Mouse (Mus musculus): ENCODE results near the gene Hrnr.

The Hrnr gene

DNA sequence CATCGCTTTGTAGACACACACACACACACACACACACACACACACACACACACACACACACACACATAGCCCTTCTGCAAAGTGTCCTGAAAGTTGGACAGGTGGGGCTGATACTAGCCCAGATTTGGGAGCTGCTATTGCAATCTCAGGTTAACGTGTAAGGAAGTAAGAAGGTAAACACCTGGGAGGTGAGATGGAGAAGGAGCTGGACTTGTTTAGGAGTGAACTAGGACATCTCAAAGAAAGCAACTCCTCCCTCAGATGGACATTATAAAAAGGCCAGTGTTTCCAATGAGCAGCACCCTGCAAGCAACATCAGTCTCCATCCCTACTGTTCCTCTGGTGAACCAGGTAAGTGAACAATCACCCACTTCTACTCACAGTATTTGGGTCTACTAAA is at the start of gene Hrnr:
TSS of gene Hrnr (plus strand) at position 301 of the 400 bp plus-strand sequence.
- no peak for DNase-seq (ENCODE audit: low read depth, low spot score)

DNA sequence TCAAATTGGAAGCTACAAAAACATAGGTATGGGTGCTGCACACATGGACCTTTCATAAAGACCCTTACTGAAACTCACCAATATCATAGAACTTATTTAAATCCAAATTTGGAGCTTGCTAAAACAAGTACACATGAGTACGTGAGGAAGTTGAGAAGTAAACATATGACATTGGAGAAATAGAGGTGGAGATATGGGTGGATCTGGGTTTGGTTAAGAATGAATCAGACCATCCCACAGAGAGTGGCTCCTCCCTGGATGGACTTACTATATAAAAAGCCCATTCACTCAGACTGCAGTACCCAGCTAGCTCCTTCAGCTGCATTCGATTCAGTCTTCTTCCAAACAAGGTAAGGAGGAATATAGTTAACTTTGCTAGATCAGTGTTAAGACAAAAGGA is 46.3 kb upstream of the Hrnr start, which contains the start of gene Flg:
TSS of gene Flg (plus strand) at position 301 of the 400 bp plus-strand sequence.
- no peak for DNase-seq (ENCODE audit: low read depth, low spot score)

DNA sequence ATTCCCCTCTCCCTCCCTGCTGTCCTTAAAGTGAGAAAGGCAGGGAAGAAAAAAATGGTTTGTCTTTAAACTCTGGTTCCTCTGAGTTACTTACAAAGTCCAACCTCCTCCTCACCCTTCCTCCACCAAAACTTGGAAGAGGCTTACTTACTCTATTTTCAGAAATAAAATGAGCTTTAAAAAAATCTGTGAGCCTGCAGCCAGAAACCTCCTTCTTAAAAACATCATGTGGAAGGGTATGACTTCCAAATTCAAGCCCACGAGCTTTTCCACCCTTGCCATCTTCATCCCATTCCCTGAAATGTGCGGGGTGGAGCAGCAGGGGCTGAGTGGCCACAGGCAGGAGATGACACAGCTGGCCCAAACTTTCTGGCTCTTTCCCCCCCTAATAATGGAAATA is 22.0 kb upstream of the Hrnr start:
- DNase-seq (ENCODE audit: low read depth, low spot score) = no peak

DNA sequence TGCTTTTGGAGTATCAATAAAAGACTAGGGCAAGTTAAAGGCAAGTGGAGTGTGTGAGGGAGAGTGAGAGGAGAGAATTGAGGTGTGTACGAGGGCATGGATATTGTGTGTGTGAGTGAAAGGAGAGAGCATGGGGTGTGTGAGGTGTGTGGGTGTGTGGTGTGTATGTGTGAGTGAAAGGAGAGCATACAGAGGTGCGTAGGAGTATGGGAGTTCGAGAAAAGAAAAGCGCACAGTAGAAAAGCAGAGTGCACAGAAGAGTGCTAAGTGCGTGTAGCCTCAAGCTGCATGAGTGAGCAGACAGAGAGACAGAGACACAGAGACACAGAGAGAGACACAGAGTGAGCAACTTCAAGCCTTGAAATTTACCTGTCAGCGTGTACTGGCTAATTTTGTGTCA is 19.7 kb upstream of the Hrnr start:
- DNase-seq (ENCODE audit: low read depth, low spot score) = no peak

DNA sequence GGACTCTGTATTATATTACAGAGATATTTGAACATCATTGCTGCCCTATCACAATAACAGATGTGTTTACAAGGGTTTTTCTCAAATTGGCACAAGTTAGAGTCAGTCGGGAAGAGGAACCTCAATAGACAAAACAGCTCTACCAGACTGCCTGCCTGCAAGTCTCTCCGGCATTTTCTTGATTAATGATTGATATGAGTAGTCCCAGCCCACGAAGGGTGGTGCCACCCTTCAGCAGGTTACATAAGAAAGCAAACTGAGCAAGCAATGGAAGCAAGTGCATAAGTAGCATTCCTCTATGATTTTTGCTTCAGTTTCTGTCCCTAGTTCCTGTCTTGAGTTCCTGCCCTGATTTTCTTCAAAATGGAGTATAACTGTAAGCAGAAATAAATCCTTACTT is 17.7 kb upstream of the Hrnr start:
- DNase-seq (ENCODE audit: low read depth, low spot score) = no peak

DNA sequence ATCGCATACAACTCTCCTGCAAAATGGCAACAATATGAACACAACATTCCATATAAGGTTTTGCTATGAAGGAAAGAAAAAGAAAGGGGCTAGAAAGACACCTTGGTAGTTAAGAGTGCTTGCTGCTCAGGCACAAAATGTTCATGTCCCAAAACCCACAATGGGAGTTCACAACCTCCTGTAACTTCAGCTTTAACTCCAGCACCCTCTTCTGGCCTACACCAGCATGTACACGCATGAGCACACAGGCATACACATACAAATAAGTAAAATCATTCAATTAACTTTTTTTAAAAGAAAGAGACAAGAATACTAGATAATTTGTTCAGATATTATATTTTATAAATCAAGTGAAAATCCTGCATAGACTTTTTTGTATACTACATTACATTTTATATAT is 13.4 kb upstream of the Hrnr start:
- no peak for DNase-seq (ENCODE audit: low read depth, low spot score)

DNA sequence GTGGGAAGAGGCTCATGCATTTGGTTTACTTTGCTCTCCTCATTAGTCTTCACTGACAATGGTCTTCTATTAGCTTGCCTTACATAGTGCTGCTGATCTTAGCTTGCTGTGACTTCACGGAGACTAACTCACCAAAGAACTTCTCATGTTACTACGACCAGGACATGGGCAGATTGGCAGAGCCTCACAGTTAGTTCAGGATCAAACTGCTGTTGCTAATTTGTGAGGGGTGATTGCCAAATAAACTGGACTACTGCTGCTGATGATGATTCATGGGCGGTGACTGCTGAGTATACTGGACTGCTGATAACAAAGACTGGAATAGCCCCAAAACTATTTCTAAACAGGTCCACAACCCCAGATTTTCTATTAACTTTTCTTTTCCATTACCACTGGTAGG is 8.2 kb upstream of the Hrnr start:
- no peak for DNase-seq (ENCODE audit: low read depth, low spot score)

DNA sequence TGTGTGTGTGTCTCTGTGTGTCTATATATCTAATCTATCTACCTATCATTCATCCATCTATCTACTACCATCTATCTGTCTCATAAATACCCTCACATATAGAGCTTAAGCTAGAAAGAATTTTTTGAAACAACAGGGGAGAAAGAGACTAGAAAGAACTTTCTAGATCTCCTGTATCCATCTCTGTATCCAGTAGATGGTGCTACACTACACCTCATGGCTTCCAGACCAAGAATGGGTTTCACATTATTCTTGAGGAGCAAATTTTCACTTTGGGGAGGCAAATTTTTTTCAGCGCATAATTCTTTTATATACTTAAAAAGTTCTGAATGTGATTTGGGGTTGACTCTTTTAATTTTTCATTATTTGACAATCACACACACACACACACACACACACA is 5.2 kb upstream of the Hrnr start:
- DNase-seq (ENCODE audit: low read depth, low spot score) = no peak

DNA sequence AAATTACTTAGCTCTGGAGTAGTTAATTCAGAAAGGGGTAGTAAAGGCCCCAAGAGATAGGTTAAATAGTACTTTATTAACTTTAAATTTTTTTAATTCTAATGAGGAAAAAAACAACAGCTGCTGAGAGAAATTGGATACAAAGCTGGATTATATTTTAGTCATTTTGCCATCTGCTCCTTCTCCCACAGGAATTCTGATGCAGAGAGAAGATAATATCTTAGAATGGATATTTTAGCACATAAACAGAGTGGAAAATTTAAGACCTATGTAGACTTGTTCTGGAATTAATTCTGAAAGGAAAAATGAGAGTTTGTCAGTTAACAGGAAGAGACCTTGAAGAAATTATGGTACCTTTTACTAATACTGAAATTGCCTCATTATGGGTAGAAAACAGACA is 18.2 kb downstream of the Hrnr start:
- DNase-seq (ENCODE audit: low read depth, low spot score) = no peak

DNA sequence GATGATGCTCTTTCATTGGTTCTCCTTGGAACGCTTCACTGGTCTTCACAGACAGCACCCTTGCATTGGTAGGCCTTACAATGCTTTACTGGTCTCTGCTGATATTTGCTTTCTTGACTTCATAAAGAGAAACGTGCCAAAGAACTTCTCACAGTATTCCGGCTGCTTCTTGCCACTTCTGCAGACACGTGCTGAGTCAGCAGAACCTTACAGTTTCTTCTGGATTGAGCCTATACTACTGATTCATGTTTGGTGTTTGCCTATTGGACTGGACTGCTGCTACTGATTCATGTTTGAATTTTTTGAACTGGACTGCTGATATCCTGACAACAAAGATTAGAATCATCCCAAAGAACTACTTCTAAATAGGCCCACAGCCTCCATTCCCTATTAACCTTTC is 20.5 kb downstream of the Hrnr start:
- DNase-seq (ENCODE audit: low read depth, low spot score) = no peak

DNA sequence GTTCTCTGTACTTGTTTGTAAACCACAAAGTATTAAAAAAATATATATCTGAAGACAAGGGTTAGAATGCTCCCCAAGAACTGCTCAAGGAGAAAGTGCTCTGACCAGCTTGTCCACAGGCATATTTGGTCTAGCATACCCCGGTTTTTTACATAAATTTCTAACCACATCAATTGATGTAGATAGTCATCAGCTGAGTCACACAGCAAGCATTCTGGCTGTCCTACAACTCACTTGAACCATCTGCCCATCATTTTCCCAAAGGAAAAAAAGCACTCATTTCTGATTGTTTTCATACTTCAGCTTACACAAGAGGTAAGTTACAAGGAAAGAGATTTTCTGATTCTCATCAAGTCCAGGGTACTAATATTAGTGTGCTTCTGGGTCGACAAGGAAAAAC is 27.3 kb downstream of the Hrnr start:
- DNase-seq (ENCODE audit: low read depth, low spot score) = no peak

DNA sequence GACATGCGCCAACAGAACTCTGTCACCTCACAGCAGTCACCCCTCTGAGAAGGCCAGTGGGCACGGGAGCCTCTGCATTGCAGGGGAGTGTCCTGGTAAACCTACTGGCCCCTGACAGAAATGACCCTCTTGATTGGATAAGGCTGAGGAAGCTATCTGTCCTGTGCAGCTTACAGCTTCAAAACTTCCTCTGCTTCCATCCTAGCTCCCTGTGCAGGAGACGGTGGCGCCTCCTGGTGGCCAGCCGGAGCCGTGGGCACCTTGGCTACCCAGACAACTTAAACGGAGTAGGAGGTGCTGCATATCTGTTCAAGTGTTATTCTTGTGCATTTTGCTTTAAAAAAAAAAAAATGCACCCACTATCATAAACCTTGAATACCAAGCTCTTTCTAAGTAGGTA is 40.5 kb downstream of the Hrnr start:
- no peak for DNase-seq (ENCODE audit: low read depth, low spot score)

DNA sequence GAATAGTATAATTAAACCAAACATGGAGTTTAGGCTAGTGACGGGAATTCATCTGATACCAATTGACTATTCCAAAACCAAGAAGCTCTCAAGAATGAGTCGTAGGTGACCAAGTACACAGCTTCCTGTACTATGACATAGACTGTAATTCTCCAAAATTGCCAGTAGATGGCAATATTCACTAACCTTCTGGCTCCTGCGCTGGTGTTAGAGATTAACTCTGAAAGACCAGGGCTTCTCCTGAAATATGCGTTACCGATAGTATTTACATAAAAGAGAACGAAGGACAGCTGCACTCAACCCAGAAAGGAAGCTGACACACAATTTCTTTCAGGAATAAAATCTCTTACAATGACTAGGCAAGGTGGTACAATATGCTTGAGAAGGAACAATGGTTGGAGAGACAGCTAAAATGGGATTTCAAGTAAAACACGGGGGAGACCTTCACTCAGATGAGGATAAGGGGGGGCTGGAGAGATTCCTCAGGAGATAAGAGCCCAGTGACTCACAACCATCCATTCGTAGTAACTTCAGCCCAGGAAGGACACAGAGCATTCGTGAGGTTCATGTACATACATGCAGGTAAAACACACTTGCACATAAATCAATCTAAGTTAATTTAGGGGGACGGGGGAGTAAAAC is 42.5 kb downstream of the Hrnr start:
- DNase-seq (ENCODE audit: low read depth, low spot score) = peak; percentile 1

DNA sequence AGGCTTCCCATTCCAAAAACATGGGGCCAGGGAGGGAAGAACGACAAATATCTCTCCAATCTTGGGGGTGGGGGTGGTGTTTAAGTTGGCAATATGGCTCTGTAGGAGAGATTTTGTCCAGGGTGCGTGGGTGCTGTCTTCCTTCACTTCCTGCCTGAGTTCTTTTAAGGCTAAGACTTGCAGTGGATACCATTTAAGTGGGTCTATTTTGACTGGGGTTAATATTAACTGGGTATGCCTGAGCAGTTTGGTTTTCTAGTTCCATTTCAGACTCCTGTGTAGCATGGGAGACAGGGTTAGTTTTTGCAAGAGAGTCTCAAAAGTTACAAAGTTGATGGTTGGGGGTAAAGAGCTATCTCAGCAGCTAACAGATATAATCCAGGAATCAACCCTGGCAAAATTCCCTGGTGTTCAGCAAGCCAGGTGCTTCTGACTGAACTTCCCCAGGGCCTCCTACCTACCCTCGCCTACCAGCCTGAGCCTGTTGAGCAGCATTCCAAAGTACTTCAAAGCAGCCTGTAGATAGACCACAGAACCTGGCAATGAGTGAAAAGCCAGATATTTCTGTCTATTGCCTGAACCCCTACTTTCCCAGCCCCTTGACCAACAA is 47.5 kb downstream of the Hrnr start:
- no peak for DNase-seq (ENCODE audit: low read depth, low spot score)

DNA sequence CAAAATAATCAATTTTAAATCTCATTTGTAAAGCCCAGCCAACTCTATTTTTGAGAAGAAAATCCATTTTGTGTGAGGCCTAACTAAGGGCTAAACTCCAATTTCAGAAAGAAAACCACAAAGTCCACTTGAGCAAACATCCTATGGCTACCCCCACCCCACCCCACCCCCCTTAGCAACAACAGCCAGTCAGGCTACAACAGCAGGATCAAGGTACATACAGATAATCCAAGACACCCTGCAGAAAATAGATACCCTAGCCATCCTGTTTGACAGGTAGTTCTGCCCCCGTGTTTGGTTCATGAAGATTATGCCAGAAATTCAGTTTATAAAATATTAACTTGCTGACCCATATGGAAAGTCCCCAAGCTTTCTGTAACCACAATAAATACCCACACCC is 48.6 kb downstream of the Hrnr start:
- no peak for DNase-seq (ENCODE audit: low read depth, low spot score)

DNA sequence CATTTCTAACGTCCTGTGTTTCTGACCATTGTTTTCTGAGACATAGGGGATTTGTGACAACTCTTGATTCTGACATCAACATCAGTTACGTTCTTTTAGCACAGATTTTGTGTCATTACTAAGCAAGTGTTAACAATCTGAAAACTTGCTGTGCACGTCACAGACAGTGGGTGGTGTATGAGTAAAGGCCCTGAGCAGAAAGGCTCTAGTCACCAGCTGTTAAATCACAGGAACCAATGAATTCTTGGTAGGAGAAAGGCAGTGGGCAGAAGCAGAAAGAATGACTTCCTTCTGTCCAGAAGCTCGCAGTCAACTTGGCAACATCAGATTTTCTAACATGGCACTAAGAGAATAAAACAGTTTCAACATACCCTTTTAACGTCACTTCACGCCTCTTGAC is 53.9 kb downstream of the Hrnr start:
- DNase-seq (ENCODE audit: low read depth, low spot score) = no peak

DNA sequence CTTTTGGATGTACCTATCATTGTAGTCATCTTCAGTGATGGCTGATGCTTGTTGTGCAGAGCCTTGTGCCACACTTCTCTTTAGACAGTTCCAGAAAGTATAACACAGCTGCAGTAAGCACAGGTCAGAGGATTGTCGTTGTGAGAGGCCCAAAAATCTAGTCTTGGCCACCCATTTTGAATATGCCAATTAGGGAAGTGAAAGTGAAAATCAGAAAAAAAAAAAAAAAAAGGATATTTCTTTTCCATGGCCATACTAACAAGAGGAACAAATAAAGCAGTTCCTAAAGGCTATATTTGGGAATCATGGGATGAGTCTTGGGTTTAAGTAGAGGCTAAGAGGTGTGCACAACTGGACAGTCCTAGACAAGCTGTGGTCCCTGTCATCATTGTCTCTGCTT is 55.6 kb downstream of the Hrnr start:
- no peak for DNase-seq (ENCODE audit: low read depth, low spot score)

DNA sequence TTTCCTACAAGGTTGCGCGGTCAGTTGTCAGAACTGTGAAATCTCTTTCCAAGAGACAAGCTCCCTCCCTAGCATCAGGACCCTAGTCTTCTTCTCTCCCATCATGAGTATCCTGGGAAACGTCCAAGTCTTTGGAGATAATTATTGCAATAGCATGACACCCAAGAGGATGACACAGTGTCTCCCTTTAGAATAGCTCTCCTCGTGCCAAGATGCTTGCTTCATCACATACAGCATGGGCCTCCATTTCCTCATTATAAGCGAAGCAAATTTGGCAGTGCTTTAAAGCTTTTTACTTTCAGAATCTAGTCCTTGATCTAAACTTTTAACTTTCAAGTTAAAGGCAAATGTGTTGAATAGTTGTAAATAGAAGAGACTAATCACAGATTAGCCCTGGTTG is 56.1 kb downstream of the Hrnr start:
- no peak for DNase-seq (ENCODE audit: low read depth, low spot score)

DNA sequence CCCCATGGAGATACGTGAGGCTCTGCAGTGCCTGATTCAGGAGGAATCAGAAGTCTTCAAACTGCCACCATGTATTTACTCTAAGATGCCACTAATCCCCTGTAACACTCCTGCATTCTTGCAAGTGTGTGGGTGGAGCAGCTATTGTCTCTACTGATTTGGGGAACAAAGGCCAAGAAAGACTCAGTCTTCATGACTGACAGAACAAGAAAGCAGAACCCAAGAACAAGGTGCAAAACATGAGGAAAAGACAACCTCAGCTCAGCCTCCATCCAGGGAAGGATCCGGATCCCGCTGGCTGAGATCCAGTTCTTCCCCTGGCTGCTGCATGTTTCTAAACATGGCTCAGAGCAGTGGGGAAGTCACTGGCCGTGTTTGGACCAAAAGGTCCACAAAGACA is 58.6 kb downstream of the Hrnr start:
- DNase-seq (ENCODE audit: low read depth, low spot score) = no peak

All from c-Kit-negative CD71-positive TER-119-positive erythroid progenitor cells, embryonic 14.5 days (primary cell).